Mouse (Mus musculus) forebrain, embryonic 16.5 days (tissue): ENCODE data around the gene Ncor2. TPM values are rescaled to one million over a fixed set of nuclear protein-coding genes. Genes with fewer than 3 reads are reported as not detected.

ENCODE experiments used
- ATAC-seq: fragments of 200-750 bp; cut with Nextera tagmentation; 2 replicates; pipeline ENCODE4 v1.8.0; 2017; ENCODE audit warnings: mild to moderate bottlenecking, moderate library complexity
- H3K27ac ChIP-seq: fragments of 300-500 bp; sonication (generic); 2 replicates; pipeline ENCODE4 v1.5.1; 2014; ENCODE audit warnings: low read length, control low read depth
- H3K27me3 ChIP-seq: fragments of 300-500 bp; sonication (generic); replicated peaks from 2 replicates; pipeline ENCODE4 v1.6.1; 2014; ENCODE audit warnings: low read length; ENCODE audit not compliant: control insufficient read depth, insufficient read depth
- H3K36me3 ChIP-seq: fragments of 300-500 bp; sonication (generic); 2 replicates; pipeline ENCODE4 v1.6.1; 2014; ENCODE audit not compliant: control insufficient read depth, insufficient read depth
- H3K4me1 ChIP-seq: fragments of 300-500 bp; sonication (generic); replicated peaks from 2 replicates; pipeline ENCODE4 v1.6.1; 2014; ENCODE audit warnings: low read length; ENCODE audit not compliant: control insufficient read depth, insufficient read depth
- H3K4me2 ChIP-seq: fragments of 300-500 bp; sonication (generic); 2 replicates; pipeline ENCODE4 v1.6.1; 2014; ENCODE audit warnings: mild to moderate bottlenecking, low read length, control low read depth
- H3K4me3 ChIP-seq: fragments of 300-500 bp; sonication (generic); replicated peaks from 2 replicates; pipeline ENCODE4 v1.5.1; 2014; ENCODE audit warnings: mild to moderate bottlenecking, low read length, control low read depth
- H3K9ac ChIP-seq: fragments of 300-500 bp; sonication (generic); replicated peaks from 2 replicates; pipeline ENCODE4 v1.6.1; 2014; ENCODE audit warnings: low read depth, low read length, control low read depth
- H3K9me3 ChIP-seq: fragments of 300-500 bp; sonication (generic); 2 replicates; pipeline ENCODE4 v1.6.1; 2016; ENCODE audit warnings: low read length; ENCODE audit not compliant: control insufficient read depth
- WGBS: fragments of 180-500 bp; shearing (Covaris S2); extraction: QIAGEN DNeasy Blood & Tissue Kit; methylation state at CpG from one replicate; pipeline ENCODE4 v1.1.7; 2014; 5-methylcytosine and 5-hydroxymethylcytosine counted together
- polyA plus RNA-seq: library from polyadenylated mRNA; unstranded; fragments of >200 nt; fragmentation: Nextera tagmentation; extraction: Ambion mirVana; gene quantifications from 2 replicates; pipeline ENCODE4 v1.2.1, GENCODE M21; 2015

The Ncor2 gene
- polyA plus RNA-seq, 1 experiment from 2014 or later: 26.5 TPM

GRCm38 (mm10) chr5:125000756-125001250 lies 178.2 kb downstream of the Ncor2 start:
- no peak overlapping the region for H3K27ac ChIP-seq
- H3K9ac ChIP-seq: no peak overlapping the region
- no peaks in the 10 kb centered on the region for H3K9me3 ChIP-seq
- no peaks in the 10 kb centered on the region for H3K36me3 ChIP-seq
- no peak for ATAC-seq
- WGBS: 76% methylated on average over 10 of the region's 10 CpGs
- H3K27me3 ChIP-seq: peaks cover 9% of the 10 kb centered on the region; the same call in 1 of the 2 replicates
- H3K4me3 ChIP-seq: no peak overlapping the region
- H3K4me1 ChIP-seq: peaks cover 12% of the 10 kb centered on the region
- no peak overlapping the region for H3K4me2 ChIP-seq

GRCm38 (mm10) chr5:124997913-124998312 lies 181.1 kb downstream of the Ncor2 start:
- Histone ChIP-seq H3K9me3 (no peaks in the 10 kb centered on the region), H3K27ac (no peak overlapping the region), H3K4me3 (no peak overlapping the region), H3K4me1 (no peaks in the 10 kb centered on the region), H3K9ac (no peak overlapping the region), H3K27me3 (peaks cover 3% of the 10 kb centered on the region; the same call in 1 of the 2 replicates), H3K4me2 (no peak overlapping the region), H3K36me3 (no peaks in the 10 kb centered on the region)
- ATAC-seq: no peak
- WGBS: 87% methylated on average over 4 of the region's 4 CpGs

GRCm38 (mm10) chr5:124996816-124997215 lies 182.2 kb downstream of the Ncor2 start:
- Histone ChIP-seq H3K27me3 (no peaks in the 10 kb centered on the region), H3K4me3 (no peak overlapping the region), H3K36me3 (no peaks in the 10 kb centered on the region), H3K4me2 (no peak overlapping the region), H3K9me3 (no peaks in the 10 kb centered on the region), H3K27ac (no peak overlapping the region), H3K9ac (no peak overlapping the region), H3K4me1 (no peaks in the 10 kb centered on the region)
- 64% methylated on average over 6 of the region's 6 CpGs for WGBS
- no peak for ATAC-seq

GRCm38 (mm10) chr5:124992891-124993290 lies 186.1 kb downstream of the Ncor2 start:
- no peak for ATAC-seq
- Histone ChIP-seq H3K9ac (no peak overlapping the region), H3K4me1 (no peaks in the 10 kb centered on the region), H3K4me3 (no peak overlapping the region), H3K9me3 (no peaks in the 10 kb centered on the region), H3K27me3 (no peaks in the 10 kb centered on the region), H3K36me3 (no peaks in the 10 kb centered on the region), H3K27ac (no peak overlapping the region), H3K4me2 (no peak overlapping the region)
- 82% methylated on average over 11 of the region's 11 CpGs for WGBS

GRCm38 (mm10) chr5:124992323-124992722 lies 186.7 kb downstream of the Ncor2 start:
- H3K4me2 ChIP-seq: no peak overlapping the region
- H3K4me3 ChIP-seq: no peak overlapping the region
- no peaks in the 10 kb centered on the region for H3K27me3 ChIP-seq
- no peak overlapping the region for H3K27ac ChIP-seq
- no peaks in the 10 kb centered on the region for H3K4me1 ChIP-seq
- H3K36me3 ChIP-seq: no peaks in the 10 kb centered on the region
- no peaks in the 10 kb centered on the region for H3K9me3 ChIP-seq
- no peak overlapping the region for H3K9ac ChIP-seq
- WGBS: 85% methylated on average over 8 of the region's 8 CpGs
- no peak for ATAC-seq

GRCm38 (mm10) chr5:124989724-124990123 lies 189.3 kb downstream of the Ncor2 start:
- WGBS: 84% methylated on average over 2 of the region's 2 CpGs
- Histone ChIP-seq H3K9ac (no peak overlapping the region), H3K4me1 (no peaks in the 10 kb centered on the region), H3K27ac (no peak overlapping the region), H3K9me3 (no peaks in the 10 kb centered on the region), H3K4me3 (no peak overlapping the region), H3K27me3 (no peaks in the 10 kb centered on the region), H3K4me2 (no peak overlapping the region), H3K36me3 (no peaks in the 10 kb centered on the region)
- ATAC-seq: no peak

GRCm38 (mm10) chr5:124986656-124987055 lies 192.4 kb downstream of the Ncor2 start:
- Histone ChIP-seq H3K27me3 (no peaks in the 10 kb centered on the region), H3K4me3 (no peak overlapping the region), H3K4me1 (no peaks in the 10 kb centered on the region), H3K4me2 (no peak overlapping the region), H3K9me3 (peaks cover 5% of the 10 kb centered on the region; the same call in 1 of the 2 replicates), H3K27ac (no peak overlapping the region), H3K9ac (no peak overlapping the region), H3K36me3 (no peaks in the 10 kb centered on the region)
- ATAC-seq: no peak
- WGBS: 91% methylated on average over 5 of the region's 5 CpGs

- Histone ChIP-seq H3K27me3 (no peaks in the 10 kb centered on the region), H3K9me3 (peaks cover 5% of the 10 kb centered on the region; the same call in 1 of the 2 replicates), H3K4me1 (no peaks in the 10 kb centered on the region), H3K9ac (no peak overlapping the region), H3K36me3 (no peaks in the 10 kb centered on the region), H3K4me3 (no peak overlapping the region), H3K27ac (no peak overlapping the region), H3K4me2 (no peak overlapping the region)
- 84% methylated on average over 5 of the region's 5 CpGs for WGBS
- no peak for ATAC-seq
Measured at GRCm38 (mm10) chr5:124986222-124986621, 192.8 kb downstream of the Ncor2 start.

GRCm38 (mm10) chr5:124969790-124970189 lies 209.2 kb downstream of the Ncor2 start:
- Histone ChIP-seq H3K4me2 (no peak overlapping the region), H3K9me3 (peaks cover 4% of the 10 kb centered on the region), H3K4me3 (no peak overlapping the region), H3K27ac (no peak overlapping the region), H3K4me1 (peaks cover 3% of the 10 kb centered on the region; the same call in 1 of the 2 replicates), H3K27me3 (no peaks in the 10 kb centered on the region), H3K9ac (no peak overlapping the region), H3K36me3 (no peaks in the 10 kb centered on the region)
- ATAC-seq: no peak
- 42% methylated on average over 8 of the region's 8 CpGs for WGBS
